Mouse (Mus musculus): ENCODE measurements around the gene Duxf3. TPM values are rescaled to one million over a fixed set of nuclear protein-coding genes. Genes with fewer than 3 reads are reported as not detected.
"Not testable (repeated sequence)": the region's sequence is repeated elsewhere in the genome, so short reads cannot be mapped to it uniquely, and the experiment has no call there.

The Duxf3 gene
- total RNA-seq (2021) = not detected

DNA sequence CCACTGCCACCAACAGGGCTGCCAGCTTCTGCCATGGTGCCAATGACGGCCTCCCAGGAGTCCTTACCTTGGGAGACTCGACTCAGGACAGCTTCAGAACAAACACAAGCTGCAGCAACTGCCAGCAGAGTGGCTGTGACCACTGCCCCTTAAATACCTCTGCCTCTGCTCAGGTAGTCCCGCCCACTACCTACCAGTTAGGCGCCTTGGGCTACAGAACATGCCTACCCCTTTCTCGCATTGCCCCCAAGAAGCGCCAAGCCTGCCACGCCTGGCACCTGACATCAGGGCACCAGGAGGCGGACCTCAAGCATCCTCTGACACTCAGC, at the start of gene Duxf3:
Gene Duxf3, minus strand, starts transcription at position 35 of the 329 bp plus-strand sequence.
- intact Hi-C loops (cut with DNase I); DNase-seq: not testable (repeated sequence)

DNA sequence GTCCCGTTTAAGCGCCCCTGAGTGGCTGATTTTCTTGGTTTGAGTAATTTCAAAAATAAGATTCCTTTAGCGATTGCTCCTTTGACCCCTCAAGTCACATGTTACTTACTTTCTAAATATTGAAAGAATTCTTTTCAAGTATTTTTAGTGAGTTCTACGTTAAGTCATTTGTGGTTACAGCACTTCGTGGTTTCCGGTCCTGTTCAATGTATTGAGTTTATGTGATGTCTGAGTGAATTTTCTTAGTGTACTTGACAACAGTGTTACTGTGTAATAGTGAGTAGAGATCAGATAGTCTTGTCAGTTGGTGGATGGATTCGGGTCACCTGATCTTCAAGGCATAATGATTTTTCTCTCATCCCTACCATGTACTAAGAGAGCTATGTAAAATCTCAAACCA, 49.8 kb upstream of the Duxf3 start:
- intact Hi-C loops (cut with DNase I) = no loop called here

DNA sequence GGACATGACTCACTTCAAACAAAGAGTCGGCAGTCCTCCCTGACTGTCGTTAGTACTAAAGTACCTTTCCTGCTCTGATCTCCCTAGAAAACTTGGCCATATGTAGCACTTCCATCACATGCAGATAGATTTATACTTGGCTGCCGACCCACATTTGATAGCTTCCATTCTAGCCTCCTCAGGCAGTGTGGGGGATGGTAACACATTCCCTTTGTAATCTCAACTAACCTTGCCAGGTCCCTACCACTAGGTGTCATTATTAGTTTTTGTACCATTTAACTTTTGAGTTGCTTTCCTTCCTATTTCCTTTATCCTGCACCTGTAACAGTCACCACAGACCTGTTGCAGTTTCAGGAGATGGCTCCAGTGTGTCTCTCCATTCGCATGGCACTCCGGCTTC, 26.0 kb upstream of the Duxf3 start:
- intact Hi-C loops (cut with DNase I) = loop anchor here (5.0 to 10.0 kb wide), 2 partner anchors 116 to 189 kb away; partner anchors contain the start of gene Ranbp2
- DNase-seq = no peak

More for the DNA sequence above, 49.8 kb upstream of the Duxf3 start:
- no peak for DNase-seq

DNA sequence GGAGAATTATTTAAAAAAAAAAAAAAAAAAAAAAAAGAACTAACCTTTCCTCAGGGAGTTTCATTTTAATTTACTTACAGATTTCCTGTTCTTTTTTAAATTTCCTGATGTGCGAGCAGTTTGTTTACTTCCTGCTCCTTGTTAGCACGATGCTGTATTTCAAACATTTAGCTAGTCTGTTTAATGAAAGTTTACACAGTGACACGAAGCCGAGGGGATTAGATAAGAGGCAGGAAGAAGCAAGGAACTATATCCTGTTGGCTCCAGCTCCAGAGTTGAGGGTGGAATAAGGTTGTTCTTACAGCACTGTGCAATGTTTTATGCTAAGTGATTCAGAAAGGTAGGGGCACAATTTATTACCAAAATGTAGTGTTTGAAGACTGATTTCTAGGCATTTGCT, 23.5 kb upstream of the Duxf3 start:
- intact Hi-C loops (cut with DNase I) = loop anchor here (5.0 to 10.0 kb wide), 2 partner anchors 119 to 191 kb away; partner anchors contain the start of gene Ranbp2
- no peak for DNase-seq

DNA sequence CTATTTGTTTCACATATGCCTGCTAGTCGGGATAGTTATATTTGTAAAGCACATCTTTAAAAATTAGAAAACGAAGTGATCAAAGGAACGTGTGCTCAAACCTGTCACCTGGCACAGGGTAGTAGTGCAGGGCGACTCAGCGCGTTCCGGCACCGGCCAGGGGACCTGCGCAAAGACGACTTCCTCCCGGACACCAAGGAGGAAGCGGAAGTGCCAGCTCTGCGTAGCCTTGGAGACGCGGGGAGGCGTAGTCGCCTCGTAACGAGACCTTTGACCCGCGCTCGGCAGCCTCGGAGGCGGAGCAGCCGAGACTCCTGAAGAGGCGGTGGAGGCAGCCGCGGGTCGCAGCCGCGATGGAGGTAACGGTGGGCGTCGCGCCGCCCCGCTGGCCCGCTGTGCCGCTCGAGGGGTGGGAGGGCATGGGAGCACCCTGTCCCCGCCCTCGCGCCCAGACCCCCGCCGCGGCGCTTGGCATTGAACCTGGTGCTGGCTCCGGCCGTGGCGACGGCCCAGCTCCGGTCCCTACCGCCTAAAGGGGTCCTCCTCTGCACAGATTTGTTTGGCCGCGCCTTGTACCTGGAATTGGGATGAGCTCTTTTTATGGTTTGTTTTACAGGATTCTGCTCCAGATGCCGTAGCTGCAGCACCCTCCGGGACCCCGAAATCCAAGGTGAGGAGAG, 22.9 kb upstream of the Duxf3 start, which contains the start of gene Gcc2:
Gene Gcc2, plus strand, starts transcription at position 285 of the 680 bp plus-strand sequence.
- DNase-seq = peak; percentile 91
- intact Hi-C loops (cut with DNase I) = loop anchor here (5.0 to 10.0 kb wide), 2 partner anchors 119 to 192 kb away; partner anchors contain the start of gene Ranbp2

DNA sequence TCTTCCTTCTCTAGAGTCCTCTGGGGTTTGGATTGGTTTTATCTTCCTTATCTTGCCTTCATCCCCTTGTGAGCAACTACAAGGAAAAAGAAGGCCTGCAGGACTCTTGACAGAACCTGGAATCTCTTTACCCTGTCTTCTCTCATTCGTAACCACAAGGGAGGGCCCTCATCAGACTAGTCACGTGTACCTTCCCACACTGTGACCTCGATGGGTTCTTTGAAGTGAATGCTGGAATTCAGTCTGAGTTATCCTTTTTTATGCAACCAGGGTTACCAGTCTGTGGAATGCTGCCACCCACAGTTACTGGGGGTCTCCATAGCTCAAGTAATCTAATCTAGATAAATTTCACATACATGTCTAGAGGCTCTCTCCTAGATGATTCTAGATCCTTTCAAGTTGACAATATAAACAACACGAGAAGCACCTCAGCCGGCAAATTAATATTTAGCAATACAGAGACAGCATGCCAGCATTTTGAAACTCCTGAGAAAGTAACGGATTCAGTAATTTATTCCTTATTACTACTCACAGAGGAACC, 22.2 kb upstream of the Duxf3 start:
- DNase-seq = no peak
- intact Hi-C loops (cut with DNase I) = loop anchor here (5.0 to 10.0 kb wide), 2 partner anchors 120 to 193 kb away; partner anchors contain the start of gene Ranbp2

DNA sequence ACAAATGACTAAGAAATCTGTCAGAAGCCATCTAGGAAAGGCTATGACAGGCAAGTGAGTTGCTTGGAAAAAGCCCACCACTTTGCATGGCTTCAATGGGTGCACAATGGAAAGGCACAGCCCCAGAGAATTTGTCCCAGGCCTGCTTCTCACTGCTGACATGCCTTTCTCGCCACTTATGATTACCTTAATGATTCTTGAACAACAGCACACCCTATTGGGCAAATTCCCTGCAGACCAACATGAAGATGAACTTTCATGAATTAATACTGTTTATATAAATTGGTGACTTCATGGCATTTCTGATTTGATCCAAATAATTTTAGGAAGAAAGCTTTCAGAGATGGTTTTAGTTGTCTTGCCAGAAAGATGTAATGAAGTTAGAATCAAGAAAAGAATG, 17.1 kb upstream of the Duxf3 start:
- no peak for DNase-seq
- intact Hi-C loops (cut with DNase I) = no loop called here

DNA sequence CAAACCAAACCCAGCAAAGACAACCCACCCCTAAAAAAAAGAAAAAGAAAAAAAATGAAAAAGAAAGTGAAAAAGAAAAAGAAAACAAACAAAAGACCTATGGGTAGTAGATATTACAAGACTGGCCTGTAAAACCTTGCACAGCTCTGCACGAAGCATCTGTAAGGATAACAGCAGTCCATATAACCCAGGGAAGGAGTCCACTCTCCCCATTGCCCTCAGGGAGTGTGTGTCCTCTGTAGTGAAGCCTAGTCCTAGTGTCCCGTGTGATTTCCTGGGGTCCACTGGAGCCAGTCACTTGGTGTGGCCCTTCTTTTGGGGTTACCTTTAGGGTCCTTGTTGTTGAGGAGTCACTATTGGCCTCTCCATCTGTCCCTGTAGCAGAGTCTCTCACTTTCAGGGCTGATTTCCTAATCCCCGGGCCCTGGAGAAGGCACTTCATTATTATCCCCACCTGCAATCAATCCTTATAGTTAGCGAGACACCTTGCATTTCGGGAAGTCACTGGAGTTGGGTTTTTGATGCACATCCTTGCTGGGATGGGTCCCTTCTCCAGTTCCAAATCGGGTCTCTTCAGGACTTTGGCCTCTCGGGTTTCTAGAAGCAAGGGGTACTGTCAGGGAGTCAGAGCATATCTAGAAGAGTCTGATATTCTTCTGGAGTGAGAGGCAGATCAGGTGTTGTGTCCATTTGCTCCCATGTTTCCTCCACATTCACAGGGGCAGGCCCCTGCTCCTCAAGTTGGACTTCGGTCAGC, 6.7 kb upstream of the Duxf3 start:
- intact Hi-C loops (cut with DNase I) = not testable (repeated sequence)
- peak; percentile 54 to 59 for DNase-seq

DNA sequence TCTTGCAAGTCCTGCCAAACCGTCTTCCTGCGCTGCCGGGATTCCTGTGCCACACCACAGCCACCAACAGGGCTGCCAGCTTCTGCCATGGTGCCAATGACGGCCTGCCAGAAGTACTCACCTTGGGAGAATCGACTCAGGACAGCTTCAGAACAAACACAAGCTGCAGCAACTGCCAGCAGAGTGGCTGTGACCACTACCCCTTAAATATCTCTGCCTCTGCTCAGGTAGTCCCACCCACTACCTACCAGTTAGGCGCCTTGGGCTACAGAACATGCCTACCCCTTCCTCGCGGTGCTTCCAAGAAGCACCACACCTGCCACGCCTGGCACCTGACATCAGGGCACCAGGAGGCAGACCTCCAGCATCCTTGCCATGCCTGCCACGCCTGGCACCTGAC, 4.1 kb upstream of the Duxf3 start, which contains the start of gene Gm4981:
Gene Gm4981, minus strand, starts transcription at position 89 of the 400 bp plus-strand sequence.
- intact Hi-C loops (cut with DNase I) = no loop called here
- DNase-seq = no peak

DNA sequence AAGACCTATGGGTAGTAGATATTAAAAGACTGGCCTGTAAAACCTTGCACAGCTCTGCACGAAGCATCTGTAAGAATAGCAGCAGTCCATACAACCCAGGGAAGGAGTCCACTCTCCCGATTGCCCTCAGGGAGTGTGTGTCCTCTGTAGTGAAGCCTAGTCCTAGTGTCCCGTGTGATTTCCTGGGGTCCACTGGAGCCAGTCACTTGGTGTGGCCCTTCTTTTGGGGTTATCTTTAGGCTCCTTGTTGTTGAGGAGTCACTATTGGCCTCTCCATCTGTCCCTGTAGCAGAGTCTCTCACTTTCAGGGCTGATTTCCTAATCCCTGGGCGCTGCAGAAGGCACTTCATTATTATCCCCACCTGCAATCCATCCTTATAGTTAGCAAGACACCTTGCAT, 2.5 kb upstream of the Duxf3 start:
- DNase-seq; intact Hi-C loops (cut with DNase I): not testable (repeated sequence)

DNA sequence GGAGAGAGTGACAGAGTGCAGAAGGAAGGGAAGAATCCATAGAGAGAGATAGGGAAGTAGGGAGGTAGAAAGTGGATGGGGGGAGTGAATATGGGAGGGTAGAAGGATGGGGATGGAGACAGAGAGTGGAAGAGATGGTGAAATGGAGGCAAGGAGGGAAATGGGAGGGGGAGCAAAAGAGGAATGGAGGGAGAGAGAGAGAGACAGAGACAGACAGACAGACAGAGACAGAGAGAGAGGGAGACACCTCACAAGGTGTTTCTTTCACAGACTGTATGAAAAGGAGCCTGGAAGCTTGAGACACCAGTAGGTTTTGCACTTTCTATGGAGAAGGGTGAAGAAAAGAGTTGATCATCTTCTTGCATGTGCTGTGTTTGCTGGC, 1.3 kb upstream of the Duxf3 start:
- intact Hi-C loops (cut with DNase I); DNase-seq: not testable (repeated sequence)

DNA sequence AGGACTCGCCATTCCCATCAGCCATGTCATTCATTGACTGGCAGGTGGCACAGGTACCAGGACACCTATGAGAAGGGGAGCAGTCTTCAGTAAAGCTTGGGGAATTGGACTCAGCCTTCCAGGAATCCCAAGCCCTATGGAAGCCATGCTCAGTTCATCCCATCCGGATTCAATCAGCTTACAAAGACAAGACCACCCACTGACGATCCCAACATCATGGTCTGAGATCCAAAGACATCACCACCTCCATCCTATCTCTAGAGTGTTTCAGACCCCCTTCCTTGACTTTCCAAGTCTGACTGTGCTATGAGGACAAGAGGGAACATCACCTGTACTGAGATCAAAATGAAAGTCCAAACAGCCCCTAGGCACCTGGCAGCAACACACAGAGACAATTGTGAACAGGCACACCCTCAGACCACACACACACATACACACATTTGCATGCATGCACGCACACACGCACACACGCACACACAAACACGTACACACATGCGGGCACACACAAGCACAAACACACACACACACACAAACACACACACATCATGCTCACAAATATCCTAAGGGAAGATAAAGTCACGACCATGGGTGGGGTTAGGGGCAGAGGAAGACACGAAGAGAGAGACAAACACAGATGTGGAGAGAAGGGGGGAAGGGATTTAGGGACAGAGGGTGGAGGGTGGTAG, 722 bp upstream of the Duxf3 start:
- peak in 1 of 2 experiments; percentile 34 for DNase-seq
- intact Hi-C loops (cut with DNase I) = not testable (repeated sequence)

DNA sequence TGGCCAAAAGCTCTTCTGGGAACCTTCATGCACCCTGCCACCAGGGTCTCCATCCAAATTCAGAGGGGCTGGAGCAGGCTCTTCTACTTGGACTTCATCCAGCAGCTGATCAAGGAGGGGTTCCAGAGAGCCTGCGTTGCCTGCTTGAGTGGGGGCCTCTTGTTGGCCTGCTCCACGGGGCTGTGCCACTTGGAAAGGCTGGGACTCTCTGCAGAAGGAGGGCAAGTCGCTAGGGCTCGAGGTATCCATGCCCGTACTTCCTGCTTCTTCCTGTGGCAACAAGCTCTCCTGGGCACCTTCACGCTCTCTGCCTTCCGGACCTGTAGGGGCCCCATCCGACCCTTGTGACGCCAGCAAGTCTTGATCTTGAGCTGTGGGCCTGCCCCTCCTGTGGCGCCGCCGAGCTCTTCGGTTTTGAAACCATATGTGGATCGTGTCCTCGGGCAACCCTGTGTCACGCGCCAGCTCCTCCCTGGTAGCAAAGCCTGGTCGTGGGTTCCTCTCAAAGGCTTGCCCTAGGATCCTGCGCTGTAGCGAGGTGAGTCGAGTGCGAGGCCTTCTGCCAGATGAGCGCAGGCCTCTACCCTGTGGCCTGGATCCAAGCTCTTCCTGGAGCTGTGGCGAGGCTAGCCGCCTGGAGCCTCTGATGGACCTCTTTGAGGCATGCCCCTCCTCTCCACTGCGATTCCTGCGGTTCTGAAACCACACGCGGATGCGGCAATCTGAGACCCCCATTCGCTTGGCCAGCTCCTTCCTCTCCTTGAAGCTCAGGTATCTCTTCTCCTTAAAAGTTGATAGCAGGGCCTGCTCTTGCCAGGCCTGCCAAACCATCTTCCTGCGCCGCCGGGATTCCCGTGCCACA, 465 bp downstream of the Duxf3 start:
- DNase-seq = peak; percentile 67 to 71
- intact Hi-C loops (cut with DNase I) = not testable (repeated sequence)

DNA sequence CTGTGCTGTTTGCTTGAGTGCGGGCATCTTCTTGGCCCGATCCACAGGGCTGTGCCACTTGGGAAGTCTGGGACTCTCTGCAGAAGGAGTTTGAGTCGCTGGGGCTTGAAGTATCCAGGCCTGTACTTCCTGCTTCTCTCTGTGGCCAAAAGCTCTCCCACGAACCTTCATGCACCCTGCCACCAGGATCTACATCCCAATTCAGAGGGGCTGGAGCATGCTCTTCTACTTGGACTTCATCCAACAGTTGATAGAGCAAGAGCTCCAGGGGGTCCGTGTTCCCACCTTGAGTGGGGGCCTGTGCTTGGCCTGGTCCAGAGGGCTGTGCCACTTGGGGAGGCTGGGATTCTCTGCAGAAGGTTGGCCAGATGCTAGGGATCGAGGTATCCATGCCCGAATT, 1.4 kb downstream of the Duxf3 start:
- intact Hi-C loops (cut with DNase I); DNase-seq: not testable (repeated sequence)

DNA sequence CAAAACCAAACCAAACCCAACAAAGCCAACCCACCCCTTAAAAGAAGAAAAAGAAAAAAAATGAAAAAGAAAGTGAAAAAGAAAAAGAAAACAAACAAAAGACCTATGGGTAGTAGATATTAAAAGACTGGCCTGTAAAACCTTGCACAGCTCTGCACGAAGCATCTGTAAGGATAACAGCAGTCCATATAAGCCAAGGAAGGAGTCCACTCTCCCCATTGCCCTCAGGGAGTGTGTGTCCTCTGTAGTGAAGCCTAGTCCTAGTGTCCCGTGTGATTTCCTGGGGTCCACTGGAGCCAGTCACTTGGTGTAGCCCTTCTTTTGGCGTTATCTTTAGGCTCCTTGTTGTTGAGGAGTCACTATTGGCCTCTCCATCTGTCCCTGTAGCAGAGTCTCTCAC, 2.5 kb downstream of the Duxf3 start:
- DNase-seq; intact Hi-C loops (cut with DNase I): not testable (repeated sequence)

DNA sequence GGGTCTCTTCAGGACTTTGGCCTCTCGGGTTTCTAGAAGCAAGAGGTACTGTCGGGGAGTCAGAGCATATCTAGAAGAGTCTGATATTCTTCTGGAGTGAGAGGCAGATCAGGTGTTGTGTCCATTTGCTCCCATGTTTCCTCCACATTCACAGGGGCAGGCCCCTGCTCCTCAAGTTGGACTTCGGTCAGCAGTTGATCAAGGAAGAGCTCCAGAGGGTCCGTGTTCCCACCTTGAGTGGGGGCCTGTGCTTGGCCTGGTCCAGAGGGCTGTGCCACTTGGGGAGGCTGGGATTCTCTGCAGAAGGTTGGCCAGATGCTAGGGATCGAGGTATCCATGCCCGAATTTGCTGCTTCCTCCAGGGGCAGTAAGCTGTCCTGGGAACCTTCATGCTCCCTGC, 4.7 kb downstream of the Duxf3 start:
- intact Hi-C loops (cut with DNase I); DNase-seq: not testable (repeated sequence)

DNA sequence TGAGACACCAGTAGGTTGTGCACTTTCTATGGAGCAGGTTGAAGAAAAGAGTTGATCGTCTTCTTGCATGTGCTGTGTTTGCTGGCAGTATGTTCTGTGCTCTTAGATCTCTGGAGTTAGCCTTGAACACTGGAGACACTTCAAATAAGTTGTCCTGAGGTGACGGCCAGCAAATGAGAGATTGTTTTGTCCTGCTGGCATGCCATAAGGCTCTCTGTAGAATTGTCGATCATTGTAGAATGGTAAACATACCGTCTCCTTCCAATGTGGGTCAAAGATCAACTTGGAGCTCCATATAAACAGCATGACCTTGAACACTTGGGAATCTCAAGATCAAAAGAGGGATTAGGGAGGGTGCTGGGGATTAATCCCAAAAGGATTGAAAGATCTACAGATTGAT, 6.1 kb downstream of the Duxf3 start:
- DNase-seq; intact Hi-C loops (cut with DNase I): not testable (repeated sequence)

DNA sequence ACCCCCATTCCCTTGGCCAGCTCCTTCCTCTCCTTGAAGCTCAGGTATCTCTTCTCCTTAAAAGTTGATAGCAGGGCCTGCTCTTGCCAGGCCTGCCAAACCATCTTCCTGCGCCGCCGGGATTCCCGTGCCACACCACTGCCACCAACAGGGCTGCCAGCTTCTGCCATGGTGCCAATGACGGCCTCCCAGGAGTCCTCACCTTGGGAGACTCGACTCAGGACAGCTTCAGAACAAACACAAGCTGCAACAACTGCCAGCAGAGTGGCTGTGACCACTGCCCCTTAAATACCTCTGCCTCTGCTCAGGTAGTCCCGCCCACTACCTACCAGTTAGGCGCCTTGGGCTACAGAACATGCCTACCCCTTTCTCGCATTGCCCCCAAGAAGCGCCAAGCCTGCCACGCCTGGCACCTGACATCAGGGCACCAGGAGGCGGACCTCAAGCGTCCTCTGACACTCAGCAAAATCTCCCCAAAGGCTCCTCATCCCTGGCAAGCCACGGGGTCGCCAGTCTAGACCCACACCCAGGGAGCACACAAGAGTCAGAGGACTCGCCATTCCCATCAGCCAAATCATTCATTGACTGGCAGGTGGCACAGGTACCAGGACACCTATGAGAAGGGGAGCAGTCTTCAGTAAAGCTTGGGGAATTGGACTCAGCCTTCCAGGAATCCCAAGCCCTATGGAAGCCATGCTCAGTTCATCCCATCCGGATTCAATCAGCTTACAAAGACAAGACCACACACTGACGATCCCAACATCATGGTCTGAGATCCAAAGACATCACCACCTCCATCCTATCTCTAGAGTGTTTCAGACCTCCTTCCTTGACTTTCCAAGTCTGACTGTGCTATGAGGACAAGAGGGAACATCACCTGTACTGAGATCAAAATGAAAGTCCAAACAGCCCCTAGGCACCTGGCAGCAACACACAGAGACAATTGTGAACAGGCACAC, 7.4 kb downstream of the Duxf3 start, which contains the start of gene AW822073:
Gene AW822073, minus strand, starts transcription at position 104 of the 959 bp plus-strand sequence.
- peak in 1 of 2 experiments; percentile 40 for DNase-seq
- intact Hi-C loops (cut with DNase I) = not testable (repeated sequence)

Data from heart, postnatal 36 days (tissue).